Mouse (Mus musculus) hindbrain, embryonic 13.5 days (tissue): Measurements from ENCODE around the gene Gm45062. TPM values are rescaled to one million over a fixed set of nuclear protein-coding genes. Genes with fewer than 3 reads are reported as not detected.
"Not testable (repeated sequence)": the region's sequence is repeated elsewhere in the genome, so short reads cannot be mapped to it uniquely, and the experiment has no call there.

ENCODE experiments used
- ATAC-seq: fragments of 200-750 bp; cut with Nextera tagmentation; 2 replicates; pipeline ENCODE4 v1.8.0; 2017; ENCODE audit warnings: moderate TSS enrichment; ENCODE audit not compliant: low FRiP score
- H3K27ac ChIP-seq: fragments of 300-500 bp; sonication (generic); 2 replicates; pipeline ENCODE4 v1.5.1; 2015; ENCODE audit warnings: inconsistent platforms, mild to moderate bottlenecking, moderate library complexity
- H3K27me3 ChIP-seq: fragments of 300-500 bp; sonication (generic); 2 replicates; pipeline ENCODE4 v1.6.1; 2015; ENCODE audit warnings: mild to moderate bottlenecking, inconsistent platforms
- H3K36me3 ChIP-seq: fragments of 300-500 bp; sonication (generic); 2 replicates; pipeline ENCODE4 v1.6.1; 2015; ENCODE audit warnings: mild to moderate bottlenecking, inconsistent platforms
- H3K4me1 ChIP-seq: fragments of 300-500 bp; sonication (generic); replicated peaks from 2 replicates; pipeline ENCODE4 v1.6.1; 2015; ENCODE audit warnings: inconsistent platforms
- H3K4me2 ChIP-seq: fragments of 300-500 bp; sonication (generic); 2 replicates; pipeline ENCODE4 v1.6.1; 2015; ENCODE audit warnings: inconsistent platforms, mild to moderate bottlenecking, moderate library complexity
- H3K4me3 ChIP-seq: fragments of 300-500 bp; sonication (generic); 2 replicates; pipeline ENCODE4 v1.5.1; 2015; ENCODE audit warnings: mild to moderate bottlenecking, inconsistent platforms
- H3K9ac ChIP-seq: fragments of 300-500 bp; sonication (generic); 2 replicates; pipeline ENCODE4 v1.6.1; 2015; ENCODE audit warnings: mild to moderate bottlenecking, inconsistent platforms
- H3K9me3 ChIP-seq: fragments of 300-500 bp; sonication (generic); 2 replicates; pipeline ENCODE4 v1.6.1; 2016; ENCODE audit warnings: inconsistent platforms
- WGBS: fragments of 180-500 bp; shearing (Covaris S2); methylation state at CpG from one replicate; pipeline ENCODE4 v1.1.7; 2015; 5-methylcytosine and 5-hydroxymethylcytosine counted together
- polyA plus RNA-seq: library from polyadenylated mRNA; unstranded; fragments of >200 nt; fragmentation: Nextera tagmentation; extraction: Ambion mirVana; gene quantifications from 2 replicates; pipeline ENCODE4 v1.2.1, GENCODE M21; 2015

Gm45062 gene
- polyA plus RNA-seq, 1 experiment from 2014 or later: 15.0 TPM

- H3K36me3 ChIP-seq: peaks cover 10% of the 10 kb centered on the region; the same call in 1 of the 2 replicates
- H3K27me3 ChIP-seq: no peaks in the 10 kb centered on the region
- H3K9ac ChIP-seq: no peak overlapping the region
- H3K4me1 ChIP-seq: no peaks in the 10 kb centered on the region
- WGBS: 86% methylated on average over 4 of the region's 4 CpGs
- H3K4me3 ChIP-seq: no peak overlapping the region
- no peak overlapping the region for H3K27ac ChIP-seq
- no peak overlapping the region for H3K4me2 ChIP-seq
- no peaks in the 10 kb centered on the region for H3K9me3 ChIP-seq
- ATAC-seq: no peak
These were observed 24.0 kb downstream of the Gm45062 start for GRCm38 (mm10) chr6:8283255-8283654.

- H3K4me1 ChIP-seq: no peaks in the 10 kb centered on the region
- no peak overlapping the region for H3K4me3 ChIP-seq
- H3K27ac ChIP-seq: no peak overlapping the region
- H3K27me3 ChIP-seq: no peaks in the 10 kb centered on the region
- H3K4me2 ChIP-seq: no peak overlapping the region
- no peak for ATAC-seq
- H3K36me3 ChIP-seq: peaks cover 6% of the 10 kb centered on the region; the same call in 1 of the 2 replicates
- H3K9ac ChIP-seq: no peak overlapping the region
- H3K9me3 ChIP-seq: no peaks in the 10 kb centered on the region
- 83% methylated on average over 3 of the region's 3 CpGs for WGBS
These were observed 26.2 kb downstream of the Gm45062 start for GRCm38 (mm10) chr6:8285401-8285960.

- Histone ChIP-seq H3K4me1 (no peaks in the 10 kb centered on the region), H3K27me3 (no peaks in the 10 kb centered on the region), H3K4me3 (no peak overlapping the region), H3K4me2 (no peak overlapping the region), H3K27ac (no peak overlapping the region), H3K9me3 (no peaks in the 10 kb centered on the region), H3K36me3 (peaks cover 6% of the 10 kb centered on the region; the same call in 1 of the 2 replicates), H3K9ac (no peak overlapping the region)
- WGBS: 95% methylated on average over 3 of the region's 3 CpGs
- ATAC-seq: no peak
These were observed 26.9 kb downstream of the Gm45062 start for GRCm38 (mm10) chr6:8286146-8286545.

- Histone ChIP-seq H3K4me3 (no peak overlapping the region), H3K9ac (no peak overlapping the region), H3K27ac (no peak overlapping the region), H3K27me3 (no peaks in the 10 kb centered on the region), H3K4me1 (0 out of 2 replicates have a peak, but pooled peaks cover 1% of the 10 kb centered on the region), H3K4me2 (no peak overlapping the region), H3K36me3 (peaks cover 10% of the 10 kb centered on the region; the same call in 1 of the 2 replicates), H3K9me3 (no peaks in the 10 kb centered on the region)
- 84% methylated on average over 4 of the region's 4 CpGs for WGBS
- ATAC-seq: no peak
These were observed 29.7 kb downstream of the Gm45062 start for GRCm38 (mm10) chr6:8288755-8289580.

- Histone ChIP-seq H3K27me3 (no peaks in the 10 kb centered on the region), H3K4me1 (0 out of 2 replicates have a peak, but pooled peaks cover 3% of the 10 kb centered on the region), H3K9ac (no peak overlapping the region), H3K4me2 (no peak overlapping the region), H3K4me3 (no peak overlapping the region), H3K27ac (no peak overlapping the region), H3K36me3 (peaks cover 3% of the 10 kb centered on the region; the same call in 1 of the 2 replicates), H3K9me3 (no peaks in the 10 kb centered on the region)
- 85% methylated on average over 4 of the region's 4 CpGs for WGBS
- ATAC-seq: no peak
These were observed 35.0 kb downstream of the Gm45062 start for GRCm38 (mm10) chr6:8294048-8294784.

- 0 out of 2 replicates have a peak overlapping the region, but pooled peaks have one; percentile 15 for H3K27ac ChIP-seq
- ATAC-seq: no peak
These were observed 40.0 kb downstream of the Gm45062 start for GRCm38 (mm10) chr6:8299066-8299863.

GRCm38 (mm10) chr6:8307878-8308775 lies 48.9 kb downstream of the Gm45062 start:
- no peaks in the 10 kb centered on the region for H3K4me1 ChIP-seq
- no peaks in the 10 kb centered on the region for H3K36me3 ChIP-seq
- no peak for ATAC-seq
- H3K27ac ChIP-seq: no peak overlapping the region
- H3K4me2 ChIP-seq: no peak overlapping the region
- no peaks in the 10 kb centered on the region for H3K9me3 ChIP-seq
- H3K9ac ChIP-seq: no peak overlapping the region
- whole genome bisulfite sequencing: 73% methylated on average over 6 of the region's 6 CpGs
- no peak overlapping the region for H3K4me3 ChIP-seq
- H3K27me3 ChIP-seq: no peaks in the 10 kb centered on the region

More at GRCm38 (mm10) chr6:8299066-8299863, 40.0 kb downstream of the Gm45062 start:
- H3K27me3 ChIP-seq: no peaks in the 10 kb centered on the region
- H3K36me3 ChIP-seq: no peaks in the 10 kb centered on the region
- no peaks in the 10 kb centered on the region for H3K9me3 ChIP-seq
- H3K4me3 ChIP-seq: no peak overlapping the region
- H3K9ac ChIP-seq: no peak overlapping the region
- no peaks in the 10 kb centered on the region for H3K4me1 ChIP-seq
- H3K4me2 ChIP-seq: no peak overlapping the region
- 86% methylated on average over 6 of the region's 6 CpGs for WGBS

GRCm38 (mm10) chr6:8312554-8312953 lies 53.3 kb downstream of the Gm45062 start:
- H3K27me3 ChIP-seq: no peaks in the 10 kb centered on the region
- no peaks in the 10 kb centered on the region for H3K4me1 ChIP-seq
- no peaks in the 10 kb centered on the region for H3K9me3 ChIP-seq
- no peaks in the 10 kb centered on the region for H3K36me3 ChIP-seq
- no peak overlapping the region for H3K4me2 ChIP-seq
- 92% methylated on average over 2 of the region's 2 CpGs for WGBS
- no peak overlapping the region for H3K27ac ChIP-seq
- H3K4me3 ChIP-seq: no peak overlapping the region
- no peak overlapping the region for H3K9ac ChIP-seq
- ATAC-seq: no peak

- Histone ChIP-seq H3K4me2 (no peak overlapping the region), H3K9me3 (no peaks in the 10 kb centered on the region), H3K27me3 (no peaks in the 10 kb centered on the region), H3K9ac (no peak overlapping the region), H3K4me3 (no peak overlapping the region), H3K4me1 (no peaks in the 10 kb centered on the region), H3K36me3 (no peaks in the 10 kb centered on the region), H3K27ac (no peak overlapping the region)
- no peak for ATAC-seq
These were observed 57.0 kb downstream of the Gm45062 start for GRCm38 (mm10) chr6:8316201-8316600.

GRCm38 (mm10) chr6:8319591-8319990 lies 60.3 kb downstream of the Gm45062 start:
- H3K27ac ChIP-seq: no peak overlapping the region
- 99% methylated on average over 2 of the region's 2 CpGs for WGBS
- ATAC-seq: no peak
- H3K4me1 ChIP-seq: no peaks in the 10 kb centered on the region
- no peak overlapping the region for H3K4me2 ChIP-seq
- no peak overlapping the region for H3K4me3 ChIP-seq
- H3K9ac ChIP-seq: no peak overlapping the region
- H3K9me3 ChIP-seq: no peaks in the 10 kb centered on the region
- H3K36me3 ChIP-seq: no peaks in the 10 kb centered on the region
- no peaks in the 10 kb centered on the region for H3K27me3 ChIP-seq

- WGBS: over 99% methylated on average over 3 of the region's 3 CpGs
- not testable (repeated sequence) for H3K9ac ChIP-seq, H3K36me3 ChIP-seq, H3K27ac ChIP-seq, H3K4me3 ChIP-seq, ATAC-seq, H3K4me1 ChIP-seq, H3K9me3 ChIP-seq, H3K4me2 ChIP-seq, H3K27me3 ChIP-seq
These were observed 72.2 kb downstream of the Gm45062 start for GRCm38 (mm10) chr6:8331496-8331895.
